Mouse (Mus musculus) cerebellum, adult 9-10 months (tissue): ENCODE measurements around the gene Armh4.
A peak's percentile ranks its signal among the peaks of the same experiment; 100 is the strongest.

ENCODE experiments used
- DNase-seq: peaks from one replicate; pipeline ENCODE4 v3.0.0; 2022

The Armh4 gene

GRCm38 (mm10) chr14:49723361-49724054, 59.7 kb downstream of the Armh4 start:
- DNase-seq, result peak; percentile 43

DNA sequence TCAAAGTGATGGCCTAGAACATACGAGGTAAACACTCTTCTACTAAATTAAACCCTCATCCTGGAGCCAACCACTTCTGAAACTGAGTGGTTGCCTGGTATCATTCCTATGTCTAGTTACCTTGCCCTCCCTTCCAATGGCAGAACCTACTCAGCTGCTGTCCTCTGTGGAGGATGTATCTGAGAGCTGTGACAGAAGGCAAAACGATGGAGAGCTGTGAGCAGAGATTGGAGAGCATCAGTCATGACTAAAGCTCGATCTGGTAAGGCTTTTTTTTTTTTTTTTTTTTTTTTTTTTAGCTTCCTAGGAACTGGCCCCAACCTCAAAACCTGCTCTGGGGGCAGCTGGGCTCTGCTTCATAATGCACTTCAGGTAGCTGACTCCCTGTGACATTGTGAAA, 60.4 kb downstream of the Armh4 start:
- DNase-seq, result no peak

- no peak for DNase-seq
Measured at GRCm38 (mm10) chr14:49721281-49721680, 61.9 kb downstream of the Armh4 start.

DNA sequence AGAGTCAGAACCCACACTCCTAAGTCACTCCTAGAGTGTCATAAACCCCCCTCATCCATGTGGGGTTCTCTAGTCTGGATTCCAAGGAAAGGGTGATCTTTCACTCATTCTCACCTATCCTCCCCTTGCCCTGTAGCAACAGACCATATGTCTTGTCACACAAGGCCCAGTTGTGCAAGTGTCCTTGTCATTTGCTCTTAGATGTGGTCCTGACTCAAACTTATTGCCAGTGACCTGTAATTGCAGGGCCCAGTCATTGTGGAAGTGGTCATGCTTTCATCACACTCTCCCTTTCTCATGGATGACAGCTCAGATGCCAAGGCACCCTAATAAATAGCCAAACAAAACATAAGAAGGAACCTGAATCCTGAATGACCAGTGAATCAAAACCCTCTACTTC, 63.5 kb downstream of the Armh4 start:
- no peak for DNase-seq

- DNase-seq, result no peak
Measured at GRCm38 (mm10) chr14:49711016-49711415, 72.2 kb downstream of the Armh4 start.

GRCm38 (mm10) chr14:49703432-49704200, 79.6 kb downstream of the Armh4 start:
- no peak for DNase-seq

GRCm38 (mm10) chr14:49679511-49680284, 103.5 kb downstream of the Armh4 start:
- no peak for DNase-seq

DNA sequence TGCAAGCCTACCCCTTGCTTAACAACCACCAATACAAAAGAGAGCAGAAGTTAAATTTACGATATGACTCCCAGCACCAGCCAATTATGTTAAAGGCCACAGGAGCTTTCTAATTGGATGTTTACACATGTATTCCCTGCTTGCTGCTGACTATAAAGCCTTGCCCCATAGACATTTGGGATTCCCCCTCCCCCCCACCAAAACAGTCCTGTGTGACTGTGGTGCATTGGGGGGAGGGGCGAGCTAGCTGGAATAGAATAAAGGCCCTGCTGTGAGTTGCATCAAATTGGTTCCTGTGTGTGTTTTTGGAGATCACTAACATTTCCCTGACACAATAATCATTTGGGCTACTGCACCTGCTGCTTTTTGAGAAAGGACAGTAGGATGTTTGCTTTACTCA, 106.6 kb downstream of the Armh4 start:
- DNase-seq, result no peak

GRCm38 (mm10) chr14:49660444-49660843, 122.7 kb downstream of the Armh4 start:
- no peak for DNase-seq

DNA sequence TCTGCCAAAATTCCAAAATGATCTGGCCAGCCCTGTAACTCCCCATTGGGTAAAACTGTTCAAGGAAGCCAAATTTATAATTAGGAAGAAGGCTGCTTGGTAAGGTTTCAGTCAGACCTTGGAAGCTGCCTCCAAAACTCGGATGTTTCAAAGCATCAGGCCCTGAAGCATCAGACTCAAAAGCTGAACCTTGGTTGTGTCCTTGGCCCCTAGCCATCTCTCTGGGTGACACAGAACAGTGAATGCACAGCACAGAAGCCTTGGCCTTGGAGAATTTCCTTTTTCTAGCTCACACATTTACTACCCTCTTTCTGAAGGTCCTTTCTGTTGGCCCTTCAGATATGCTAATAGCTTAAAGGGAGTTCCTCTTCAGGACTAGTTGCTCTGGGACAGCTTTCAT, 134.0 kb downstream of the Armh4 start:
- DNase-seq, result peak; percentile 8

DNA sequence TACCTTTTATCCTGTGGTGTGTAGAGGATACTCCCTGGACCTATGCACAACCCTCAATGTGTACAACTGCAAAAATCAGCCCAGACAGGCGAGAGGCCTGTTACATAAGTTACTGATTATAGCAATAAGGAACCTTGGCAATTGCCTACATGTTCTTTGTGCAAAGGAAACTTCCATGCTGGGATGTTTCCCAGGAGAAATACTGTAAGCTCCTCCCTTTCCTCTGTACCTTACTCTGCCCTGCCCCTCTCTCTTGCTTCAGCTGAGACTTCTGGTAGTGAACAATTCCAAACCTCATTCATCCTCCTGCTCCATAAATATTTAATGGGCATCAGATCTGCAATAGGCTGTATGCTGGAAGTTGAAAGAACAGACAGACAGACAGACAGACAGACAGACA, 145.8 kb downstream of the Armh4 start:
- DNase-seq, result no peak

DNA sequence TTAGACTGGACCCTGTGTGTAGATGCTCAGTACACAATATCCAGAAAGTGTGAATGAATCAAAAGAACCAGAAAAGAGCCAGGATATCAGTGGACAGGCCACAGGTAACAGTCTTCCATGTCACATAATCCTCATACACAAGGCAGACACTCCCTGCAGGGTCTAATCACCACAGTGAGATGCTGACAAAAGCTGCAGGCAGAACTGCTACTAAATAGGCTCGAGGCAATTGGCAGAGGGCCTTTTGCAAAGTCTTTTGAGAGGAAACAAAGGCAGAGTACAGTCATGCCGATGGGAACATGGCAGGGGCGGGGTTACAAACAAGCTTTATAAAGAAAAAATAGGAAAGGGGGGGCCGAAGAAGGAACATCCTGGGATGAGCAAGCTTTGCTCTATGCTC, 157.1 kb downstream of the Armh4 start:
- no peak for DNase-seq
